Mouse (Mus musculus): ENCODE data around the gene Gm21746.
"Not testable (repeated sequence)": the region's sequence is repeated elsewhere in the genome, so short reads cannot be mapped to it uniquely, and the experiment has no call there.

Gm21746 gene

GRCm38 (mm10) chrY:6237895-6238294 is at the start of gene Gm21746:
TSS of gene Gm21746 (minus strand) at chrY:6237995.
- DNase-seq: not testable (repeated sequence)

GRCm38 (mm10) chrY:6266798-6267197 is 29.0 kb upstream of the Gm21746 start, which contains the start of gene Gm20873:
TSS of gene Gm20873 (plus strand) at chrY:6267098.
- not testable (repeated sequence) for DNase-seq

Measured in thymus, postnatal 36 days (tissue).